Mouse (Mus musculus): ENCODE measurements around the gene Sptbn2. TPM values are rescaled to one million over a fixed set of nuclear protein-coding genes. Genes with fewer than 3 reads are reported as not detected.

The Sptbn2 gene
- under 1 TPM; 0.31 to 0.60 TPM for total RNA-seq (2021)

DNA sequence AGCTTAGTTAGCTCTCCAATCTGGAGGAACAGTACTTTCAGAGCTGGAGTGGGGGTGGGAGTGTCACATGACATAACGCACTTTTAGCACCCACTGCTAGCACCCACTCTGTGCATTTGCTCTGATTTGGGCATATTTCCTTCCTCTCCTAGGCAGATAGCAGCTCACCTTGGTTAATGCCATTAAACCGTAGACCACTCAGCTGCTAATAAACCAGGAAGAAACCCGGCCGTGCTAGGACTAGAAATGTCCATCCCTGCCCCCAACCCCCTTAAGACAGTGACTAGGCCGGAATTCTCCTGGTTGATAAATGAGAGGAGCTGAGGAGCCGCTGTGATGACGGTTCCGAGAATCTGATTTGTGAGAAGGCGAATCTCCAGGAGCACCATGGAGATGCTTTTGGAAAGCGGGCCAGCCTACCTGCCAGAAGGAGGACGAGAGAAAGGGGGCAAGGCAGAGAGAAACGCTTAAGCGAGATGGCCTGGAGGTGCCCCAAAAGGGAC, at the start of gene Sptbn2:
Gene Sptbn2 (plus strand): TSS at position 70 of the 503 bp plus-strand sequence.
- intact Hi-C loops (cut with DNase I) = no loop called here
- DNase-seq (ENCODE audit: low spot score) = no peak

DNA sequence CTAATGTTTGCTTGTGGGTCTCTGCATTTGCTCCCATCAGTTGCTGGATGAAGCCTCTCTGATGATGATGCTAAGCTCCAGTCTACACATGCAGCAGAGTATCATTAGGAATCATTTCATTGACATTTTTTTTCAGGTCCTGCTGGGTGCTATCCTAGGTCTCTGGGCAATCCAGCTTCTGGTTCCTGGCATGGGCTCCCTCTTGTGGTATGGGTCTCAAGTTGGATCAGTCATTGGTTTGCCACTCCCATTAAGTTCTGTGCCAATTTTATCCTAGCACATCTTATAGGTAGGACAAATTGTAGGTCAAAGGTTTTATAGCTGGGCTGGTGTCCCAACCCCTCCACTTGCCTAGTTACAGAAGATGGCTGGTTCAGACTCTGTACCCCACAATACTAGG, 44.2 kb upstream of the Sptbn2 start:
- intact Hi-C loops (cut with DNase I) = no loop called here

DNA sequence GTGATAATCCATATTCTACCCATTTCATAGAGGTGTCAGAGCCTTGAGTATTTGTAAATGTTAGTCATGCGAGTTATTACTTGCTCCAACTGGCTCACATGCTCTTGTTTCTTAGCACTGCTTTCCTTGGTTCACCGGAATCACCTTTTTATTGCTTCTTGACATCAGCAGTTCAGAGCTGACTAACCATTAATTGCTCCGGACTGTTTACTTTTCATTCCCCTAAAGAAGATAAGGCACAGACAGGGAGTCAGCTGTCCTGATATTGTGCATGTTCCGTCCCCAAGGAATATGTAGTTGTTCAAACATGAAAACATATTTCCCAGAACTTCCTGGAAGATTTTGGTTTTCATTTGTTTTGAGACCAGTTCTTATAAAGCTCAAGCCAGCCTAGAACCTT, 40.2 kb upstream of the Sptbn2 start:
- intact Hi-C loops (cut with DNase I) = no loop called here
- no peak for DNase-seq (ENCODE audit: low spot score)

More for the DNA sequence above, 44.2 kb upstream of the Sptbn2 start:
- no peak for DNase-seq (ENCODE audit: low spot score)

- no peak for DNase-seq (ENCODE audit: low spot score)
- intact Hi-C loops (cut with DNase I) = no loop called here
These were observed 38.6 kb upstream of the Sptbn2 start for GRCm38 (mm10) chr19:4672401-4672800.

- intact Hi-C loops (cut with DNase I) = no loop called here
These were observed 16.6 kb upstream of the Sptbn2 start for GRCm38 (mm10) chr19:4694346-4694745.

DNA sequence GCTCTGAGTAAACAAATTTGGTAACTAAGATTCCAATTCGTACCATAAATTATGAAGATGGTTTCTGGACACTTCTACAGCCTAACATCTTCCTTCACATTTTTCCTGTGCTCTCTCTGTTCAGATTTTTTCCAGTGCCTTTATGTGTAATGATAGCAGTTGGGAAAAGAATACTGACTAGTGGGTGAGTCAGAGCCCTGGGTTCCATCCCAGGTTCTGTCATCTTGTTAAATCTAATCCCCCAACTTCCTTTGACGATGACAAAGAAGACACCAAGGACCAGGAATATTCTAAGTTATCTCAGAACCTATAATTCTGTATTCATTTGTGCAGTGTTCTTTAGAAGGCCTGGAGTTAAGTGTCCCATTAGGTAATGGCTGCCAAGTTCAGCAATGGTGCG, 13.8 kb upstream of the Sptbn2 start:
- no peak for DNase-seq (ENCODE audit: low spot score)
- intact Hi-C loops (cut with DNase I) = no loop called here

More at GRCm38 (mm10) chr19:4694346-4694745, 16.6 kb upstream of the Sptbn2 start:
- DNase-seq (ENCODE audit: low spot score) = no peak

GRCm38 (mm10) chr19:4697721-4698120, 13.2 kb upstream of the Sptbn2 start:
- DNase-seq (ENCODE audit: low spot score) = no peak
- intact Hi-C loops (cut with DNase I) = no loop called here

- intact Hi-C loops (cut with DNase I) = no loop called here
- peak; percentile 39 for DNase-seq (ENCODE audit: low spot score)
These were observed 12.7 kb upstream of the Sptbn2 start, which contains the start of gene Gm960 for GRCm38 (mm10) chr19:4698205-4698677. Gene Gm960 (minus strand): TSS chr19:4698668.

DNA sequence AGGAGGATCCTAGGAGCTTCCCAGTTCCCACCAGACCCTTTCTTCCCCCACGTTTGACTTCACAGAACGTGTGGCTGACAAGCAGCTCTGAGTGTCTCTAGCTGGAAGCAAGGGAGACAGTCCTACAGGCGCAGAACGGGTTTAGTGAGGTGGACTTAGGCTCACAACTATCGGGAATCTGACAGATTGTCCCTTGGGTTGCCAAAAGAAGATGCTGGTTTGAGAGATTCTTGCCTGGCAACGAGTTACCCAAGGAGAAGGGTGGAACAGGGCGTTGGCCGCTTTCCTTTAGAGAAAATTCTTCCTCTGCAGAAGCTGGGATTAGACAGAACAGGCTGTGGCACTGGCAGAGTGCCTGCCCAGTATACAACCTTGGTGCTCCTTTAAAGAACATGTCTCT, 12.1 kb upstream of the Sptbn2 start:
- DNase-seq (ENCODE audit: low spot score) = no peak
- intact Hi-C loops (cut with DNase I) = no loop called here

DNA sequence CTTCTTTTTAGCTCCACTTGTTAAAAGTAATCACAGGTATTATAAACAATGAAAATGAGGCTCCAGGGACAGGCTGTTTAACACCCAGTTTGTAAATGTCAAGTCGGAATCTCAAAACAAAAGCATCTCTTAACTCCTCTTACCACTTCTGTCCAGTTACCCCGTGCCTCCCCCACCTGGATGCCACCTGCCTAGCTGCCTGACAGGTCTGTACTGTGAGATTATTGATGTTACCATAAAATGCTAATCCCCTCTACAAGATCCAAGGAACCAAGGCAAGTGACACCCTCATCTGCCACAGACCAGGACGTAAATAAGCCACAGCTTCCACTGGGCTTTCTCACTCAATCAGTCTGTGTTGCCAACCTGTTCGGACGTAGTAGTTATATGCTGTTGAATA, 11.1 kb upstream of the Sptbn2 start:
- intact Hi-C loops (cut with DNase I) = no loop called here
- DNase-seq (ENCODE audit: low spot score) = no peak

GRCm38 (mm10) chr19:4700656-4701055, 10.3 kb upstream of the Sptbn2 start:
- DNase-seq (ENCODE audit: low spot score) = no peak
- intact Hi-C loops (cut with DNase I) = no loop called here

DNA sequence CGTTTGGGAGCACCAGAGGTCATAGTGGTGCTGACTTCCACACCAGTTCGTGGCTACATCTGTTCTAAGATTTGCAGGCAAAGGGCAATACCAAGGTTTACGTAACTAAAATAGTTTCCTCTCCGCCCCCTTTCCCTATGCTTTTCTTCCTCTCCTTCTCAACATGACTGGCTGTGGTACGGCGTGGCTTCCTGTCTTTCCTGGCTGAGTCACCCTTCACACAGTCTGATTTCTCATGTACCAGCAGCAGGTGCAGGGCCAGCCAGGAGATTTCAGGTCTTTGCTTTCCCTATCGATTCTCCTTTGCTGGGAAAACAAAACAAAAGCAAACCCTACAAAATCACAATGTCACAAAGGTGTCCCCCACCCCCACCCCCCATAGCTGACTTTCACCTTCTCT, 9.7 kb upstream of the Sptbn2 start:
- intact Hi-C loops (cut with DNase I) = no loop called here
- no peak for DNase-seq (ENCODE audit: low spot score)

DNA sequence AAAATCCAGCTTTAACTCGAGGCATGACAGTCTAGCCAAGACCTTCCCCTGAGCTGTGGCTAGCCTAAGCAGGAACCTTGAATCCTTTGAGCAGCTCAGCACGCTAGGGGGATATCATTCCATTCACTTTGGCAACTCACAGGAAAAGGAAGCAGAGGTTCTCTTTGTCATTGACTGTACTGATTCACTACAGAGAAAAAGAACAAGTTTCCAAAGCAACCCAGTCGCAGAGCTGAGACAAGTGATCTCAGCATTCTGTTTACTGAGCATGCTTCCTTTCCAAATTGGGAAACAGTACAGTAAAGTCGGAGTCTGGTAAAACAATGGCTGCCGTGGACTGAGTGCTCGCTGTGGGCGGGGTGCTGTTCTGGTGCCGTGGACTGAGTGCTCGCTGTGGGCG, 2.2 kb upstream of the Sptbn2 start:
- intact Hi-C loops (cut with DNase I) = no loop called here
- no peak for DNase-seq (ENCODE audit: low spot score)

DNA sequence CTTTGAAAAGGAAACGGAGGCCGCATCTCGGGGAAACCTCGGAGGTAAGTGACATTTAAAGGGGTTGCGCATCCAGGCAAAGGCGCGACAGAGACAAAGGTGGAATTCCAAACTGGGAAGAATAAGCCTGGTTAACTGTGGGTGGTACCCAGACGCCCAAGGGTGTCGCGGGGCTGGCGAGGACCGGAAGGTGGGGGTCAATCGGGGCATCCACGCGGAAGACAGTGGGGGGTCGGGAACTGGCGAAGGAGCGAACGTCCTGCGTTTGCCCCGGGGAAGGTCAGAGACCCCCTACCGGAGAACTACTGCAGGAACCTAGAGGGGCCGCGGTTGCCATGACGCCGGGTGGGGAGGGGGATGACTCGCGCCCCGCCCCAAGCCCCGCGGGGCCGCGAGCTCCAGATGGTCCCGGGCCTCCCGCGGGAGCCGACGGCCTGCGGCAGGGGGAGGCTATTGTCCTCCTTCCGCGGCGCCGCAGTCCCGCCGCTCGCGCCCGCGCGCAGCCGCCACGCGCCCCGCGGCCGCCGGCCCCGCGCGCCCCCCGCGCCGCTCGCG, 711 bp downstream of the Sptbn2 start:
- intact Hi-C loops (cut with DNase I) = no loop called here
- no peak for DNase-seq (ENCODE audit: low spot score)

DNA sequence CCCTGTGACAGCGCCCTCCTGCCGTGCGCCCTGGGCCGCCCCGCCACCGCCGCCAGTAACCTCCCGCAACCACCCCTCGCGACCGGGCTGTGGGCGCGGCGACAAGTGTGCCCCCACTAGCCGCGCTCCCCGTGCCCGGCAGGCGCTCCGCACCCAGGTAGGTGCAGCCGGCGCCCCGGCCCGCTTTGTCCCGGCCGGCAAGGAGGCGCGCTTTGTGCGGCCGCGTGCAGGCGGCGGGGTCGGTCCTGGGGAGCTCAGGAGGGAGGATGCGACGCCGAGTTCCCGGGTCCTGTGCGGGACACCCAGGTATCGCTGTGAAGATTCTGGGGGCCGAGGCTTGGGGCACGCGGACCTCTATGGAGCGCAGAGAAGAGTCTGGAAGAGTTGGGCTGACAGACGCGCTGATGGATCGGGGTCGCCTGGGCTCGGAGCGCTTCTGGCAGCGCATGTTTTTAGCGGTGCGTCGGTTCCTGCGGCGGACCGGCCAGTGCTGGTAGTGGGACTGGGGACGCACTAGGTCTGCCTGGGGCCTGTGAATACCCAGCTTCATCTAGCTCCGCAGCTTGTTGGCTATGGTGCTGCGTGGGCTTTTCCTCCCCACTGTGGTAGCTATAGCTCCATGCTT, 1.3 kb downstream of the Sptbn2 start:
- no peak for DNase-seq (ENCODE audit: low spot score)
- intact Hi-C loops (cut with DNase I) = no loop called here

- intact Hi-C loops (cut with DNase I) = no loop called here
- no peak for DNase-seq (ENCODE audit: low spot score)
These were observed 2.0 kb downstream of the Sptbn2 start for GRCm38 (mm10) chr19:4712781-4713526.

DNA sequence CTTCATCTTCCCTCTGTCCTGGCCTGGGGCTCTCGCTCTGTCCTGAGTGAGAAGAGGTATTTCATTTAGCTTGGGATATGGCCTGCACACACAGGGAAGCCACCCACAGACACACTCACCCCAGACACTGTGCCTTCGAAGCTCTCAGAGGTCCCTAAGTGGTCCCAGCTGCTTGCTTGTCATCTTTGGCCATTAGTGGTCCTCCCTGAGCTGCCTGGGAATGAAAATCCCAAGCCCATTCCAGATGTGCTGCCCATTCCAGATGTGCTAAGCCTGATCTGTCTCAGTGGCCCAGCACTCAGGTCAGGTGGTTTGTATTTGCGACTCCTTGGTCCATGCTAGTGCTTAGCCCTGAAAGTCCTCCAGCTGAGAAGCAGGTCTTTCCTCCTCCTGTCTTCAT, 2.9 kb downstream of the Sptbn2 start:
- DNase-seq (ENCODE audit: low spot score) = no peak
- intact Hi-C loops (cut with DNase I) = no loop called here

DNA sequence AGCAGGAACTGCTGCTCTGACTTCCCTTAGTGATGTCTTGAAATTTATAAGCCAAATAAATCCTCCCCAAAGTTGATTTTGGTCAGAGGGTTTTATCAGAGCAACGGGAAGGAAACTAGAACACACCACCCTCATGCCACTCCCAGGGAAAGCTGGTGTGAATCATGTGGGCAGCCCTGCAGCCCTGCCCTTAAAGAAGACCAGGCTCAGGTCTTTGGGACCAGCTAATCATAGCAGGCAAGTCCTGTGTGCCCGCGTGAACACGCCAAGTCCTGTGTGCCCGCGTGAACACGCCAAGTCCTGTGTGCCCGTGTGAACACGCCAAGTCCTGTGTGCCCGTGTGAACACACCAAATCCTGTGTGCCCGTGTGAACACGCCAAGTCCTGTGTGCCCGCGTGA, 5.8 kb downstream of the Sptbn2 start:
- DNase-seq (ENCODE audit: low spot score) = no peak
- intact Hi-C loops (cut with DNase I) = no loop called here

GRCm38 (mm10) chr19:4717281-4717680, 6.3 kb downstream of the Sptbn2 start:
- no peak for DNase-seq (ENCODE audit: low spot score)
- intact Hi-C loops (cut with DNase I) = no loop called here

DNA sequence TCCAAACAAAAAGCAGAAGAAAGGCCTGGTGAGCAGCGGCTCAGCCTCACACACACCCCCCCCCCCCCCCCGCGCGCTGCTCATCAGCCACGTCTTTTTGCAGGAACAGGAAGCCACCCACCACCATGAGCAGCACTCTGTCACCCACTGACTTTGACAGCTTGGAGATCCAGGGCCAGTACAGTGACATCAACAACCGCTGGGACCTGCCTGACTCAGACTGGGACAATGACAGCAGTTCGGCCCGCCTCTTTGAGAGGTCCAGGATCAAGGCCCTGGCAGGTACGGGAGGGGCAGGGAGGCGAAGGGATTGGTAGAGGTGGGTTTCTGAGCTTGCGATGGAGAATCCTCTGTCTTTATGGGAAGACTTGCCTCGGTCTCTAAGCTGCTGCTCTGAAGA, 7.7 kb downstream of the Sptbn2 start:
- no peak for DNase-seq (ENCODE audit: low spot score)
- intact Hi-C loops (cut with DNase I) = no loop called here

- DNase-seq (ENCODE audit: low spot score) = no peak
These were observed 8.4 kb downstream of the Sptbn2 start for GRCm38 (mm10) chr19:4719351-4719764.

More at GRCm38 (mm10) chr19:4719351-4719764, 8.4 kb downstream of the Sptbn2 start:
- intact Hi-C loops (cut with DNase I) = no loop called here

Data from heart, postnatal 25 days (tissue).